Mouse (Mus musculus): ENCODE results near the gene Sept9.

The Sept9 gene

GRCm38 (mm10) chr11:117247541-117247940 is 48.1 kb downstream of the Sept9 start:
- DNase-seq: no peak

GRCm38 (mm10) chr11:117248734-117249248 is 49.3 kb downstream of the Sept9 start:
- no peak for DNase-seq

- DNase-seq: no peak
These were observed 50.0 kb downstream of the Sept9 start for GRCm38 (mm10) chr11:117249282-117249984.

- no peak for DNase-seq
These were observed 50.8 kb downstream of the Sept9 start for GRCm38 (mm10) chr11:117249985-117250928.

GRCm38 (mm10) chr11:117251755-117252154 is 52.3 kb downstream of the Sept9 start:
- no peak for DNase-seq

GRCm38 (mm10) chr11:117252846-117253245 is 53.4 kb downstream of the Sept9 start:
- DNase-seq: no peak

GRCm38 (mm10) chr11:117254161-117255107 is 55.0 kb downstream of the Sept9 start:
- no peak for DNase-seq

- DNase-seq: no peak
These were observed 55.6 kb downstream of the Sept9 start for GRCm38 (mm10) chr11:117255108-117255489.

- DNase-seq: no peak
These were observed 56.6 kb downstream of the Sept9 start for GRCm38 (mm10) chr11:117256088-117256487.

GRCm38 (mm10) chr11:117256840-117257239 is 57.4 kb downstream of the Sept9 start:
- no peak for DNase-seq

GRCm38 (mm10) chr11:117257266-117257665 is 57.8 kb downstream of the Sept9 start:
- DNase-seq: no peak

GRCm38 (mm10) chr11:117257842-117258241 is 58.4 kb downstream of the Sept9 start:
- DNase-seq: no peak

- no peak for DNase-seq
These were observed 59.9 kb downstream of the Sept9 start for GRCm38 (mm10) chr11:117259178-117259960.

- DNase-seq: no peak
These were observed 61.2 kb downstream of the Sept9 start for GRCm38 (mm10) chr11:117260631-117261030.

- no peak for DNase-seq
These were observed 63.8 kb downstream of the Sept9 start for GRCm38 (mm10) chr11:117263096-117263808.

GRCm38 (mm10) chr11:117264162-117265021 is 64.9 kb downstream of the Sept9 start:
- no peak for DNase-seq

- no peak for DNase-seq
These were observed 66.0 kb downstream of the Sept9 start for GRCm38 (mm10) chr11:117265270-117265980.

GRCm38 (mm10) chr11:117265981-117266905 is 66.8 kb downstream of the Sept9 start:
- no peak for DNase-seq

Data from cerebellum, adult 8-10 months (tissue).